Mouse (Mus musculus) hindbrain, embryonic 11.5 days (tissue): ENCODE data around the gene Tnnc2. TPM values are rescaled to one million over a fixed set of nuclear protein-coding genes. Genes with fewer than 3 reads are reported as not detected.

Experiments used
- polyA plus RNA-seq: library from polyadenylated mRNA; unstranded; fragments of >200 nt; fragmentation: Nextera tagmentation; extraction: Ambion mirVana; gene quantifications from 2 replicates; pipeline ENCODE4 v1.2.1, GENCODE M21; 2014

The Tnnc2 gene
- polyA plus RNA-seq, 1 experiment from 2014 or later: 4.8 TPM

Other genes with a start within 250 kb of the Tnnc2 start
- gene Wfdc2, start 217.6 kb downstream of the Tnnc2 start, polyA plus RNA-seq: 22.9 TPM in 2 replicates
- gene Spint3, start 206.5 kb downstream of the Tnnc2 start, polyA plus RNA-seq: not detected in 2 replicates
- not detected in 2 replicates for gene Wfdc6a, start 194.5 kb downstream of the Tnnc2 start, polyA plus RNA-seq
- not detected in 2 replicates for gene Eppin, start 186.4 kb downstream of the Tnnc2 start, polyA plus RNA-seq
- gene Wfdc6b, start 166.4 kb downstream of the Tnnc2 start, polyA plus RNA-seq: not detected in 2 replicates
- gene Wfdc8, start 166.3 kb downstream of the Tnnc2 start, polyA plus RNA-seq: not detected in 2 replicates
- gene Wfdc16, start 141.2 kb downstream of the Tnnc2 start, polyA plus RNA-seq: not detected in 2 replicates
- not detected in 2 replicates for gene Wfdc10, start 123.9 kb downstream of the Tnnc2 start, polyA plus RNA-seq
- gene Wfdc9, start 123.4 kb downstream of the Tnnc2 start, polyA plus RNA-seq: not detected in 2 replicates
- not detected in 2 replicates for gene Wfdc11, start 105.9 kb downstream of the Tnnc2 start, polyA plus RNA-seq
- 0.24 TPM in 1 of 2 replicates, not detected in the other for gene Wfdc13, start 94.9 kb downstream of the Tnnc2 start, polyA plus RNA-seq
- not detected in 2 replicates for gene Spint4, start 81.5 kb downstream of the Tnnc2 start, polyA plus RNA-seq
- gene Spint5, start 64.7 kb downstream of the Tnnc2 start, polyA plus RNA-seq: not detected in 2 replicates
- 0.53 and 1.0 TPM in 2 replicates for gene Wfdc3, start 34.0 kb downstream of the Tnnc2 start, polyA plus RNA-seq
- gene Dnttip1, start 34.0 kb downstream of the Tnnc2 start, polyA plus RNA-seq: 79.4 and 81.5 TPM in 2 replicates
- gene Ube2c, start 10.1 kb downstream of the Tnnc2 start, polyA plus RNA-seq: 498 and 520 TPM in 2 replicates
- 8.6 and 11.6 TPM in 2 replicates for gene Snx21, start 5.9 kb upstream of the Tnnc2 start, polyA plus RNA-seq
- 11.9 and 12.8 TPM in 2 replicates for gene Acot8, start 24.9 kb upstream of the Tnnc2 start, polyA plus RNA-seq
- gene Zswim3, start 25.1 kb upstream of the Tnnc2 start, polyA plus RNA-seq: 13.3 and 13.7 TPM in 2 replicates
- 22.9 and 23.0 TPM in 2 replicates for gene Zswim1, start 42.7 kb upstream of the Tnnc2 start, polyA plus RNA-seq
- not detected in 2 replicates for gene Spata25, start 48.6 kb upstream of the Tnnc2 start, polyA plus RNA-seq
- gene Ctsa, start 52.9 kb upstream of the Tnnc2 start, polyA plus RNA-seq: 85.7 and 92.0 TPM in 2 replicates
- gene Neurl2, start 53.5 kb upstream of the Tnnc2 start, polyA plus RNA-seq: 3.0 and 4.4 TPM in 2 replicates
- 62.2 and 67.6 TPM in 2 replicates for gene Pltp, start 77.7 kb upstream of the Tnnc2 start, polyA plus RNA-seq
- gene Pcif1, start 99.3 kb upstream of the Tnnc2 start, polyA plus RNA-seq: 58.1 and 60.0 TPM in 2 replicates
- 8.6 and 8.8 TPM in 2 replicates for gene Zfp335, start 131.8 kb upstream of the Tnnc2 start, polyA plus RNA-seq
- 1.3 TPM in 2 replicates for gene Mmp9, start 160.8 kb upstream of the Tnnc2 start, polyA plus RNA-seq
- 7.4 and 7.5 TPM in 2 replicates for gene Slc12a5, start 180.8 kb upstream of the Tnnc2 start, polyA plus RNA-seq